Mouse (Mus musculus): ENCODE measurements around the gene Cyb561d2.

The Cyb561d2 gene

GRCm38 (mm10) chr9:107549297-107550074 lies 7.5 kb upstream of the Cyb561d2 start:
- DNase-seq: no peak

- DNase-seq: no peak
These were observed 6.8 kb upstream of the Cyb561d2 start for GRCm38 (mm10) chr9:107548820-107549219.

GRCm38 (mm10) chr9:107547957-107548356 lies 6.0 kb upstream of the Cyb561d2 start:
- no peak for DNase-seq

GRCm38 (mm10) chr9:107547026-107547425 lies 5.0 kb upstream of the Cyb561d2 start, which contains the start of gene Zmynd10:
Gene Zmynd10, plus strand, starts transcription at chr9:107547298.
- peak; percentile 72 to 73 for DNase-seq

- DNase-seq: peak in 1 of 2 experiments; percentile 74
These were observed 3.6 kb upstream of the Cyb561d2 start for GRCm38 (mm10) chr9:107545602-107546001.

- no peak for DNase-seq
These were observed 3.2 kb upstream of the Cyb561d2 start for GRCm38 (mm10) chr9:107545199-107545598.

GRCm38 (mm10) chr9:107544729-107545128 lies 2.7 kb upstream of the Cyb561d2 start:
- DNase-seq: no peak

GRCm38 (mm10) chr9:107544196-107544700 lies 2.3 kb upstream of the Cyb561d2 start:
- DNase-seq: no peak

GRCm38 (mm10) chr9:107543299-107543698 lies 1.3 kb upstream of the Cyb561d2 start:
- DNase-seq: no peak

- DNase-seq: no peak
These were observed 728 bp upstream of the Cyb561d2 start for GRCm38 (mm10) chr9:107542721-107543120.

GRCm38 (mm10) chr9:107542352-107542686 lies 326 bp upstream of the Cyb561d2 start:
- DNase-seq: no peak

GRCm38 (mm10) chr9:107541005-107541404 lies 988 bp downstream of the Cyb561d2 start:
- DNase-seq: no peak

GRCm38 (mm10) chr9:107540420-107540819 lies 1.6 kb downstream of the Cyb561d2 start:
- no peak for DNase-seq

- no peak for DNase-seq
These were observed 2.1 kb downstream of the Cyb561d2 start for GRCm38 (mm10) chr9:107539940-107540339.

GRCm38 (mm10) chr9:107538711-107539110 lies 3.3 kb downstream of the Cyb561d2 start:
- no peak for DNase-seq

GRCm38 (mm10) chr9:107538231-107538630 lies 3.8 kb downstream of the Cyb561d2 start:
- DNase-seq: no peak

GRCm38 (mm10) chr9:107534408-107535202 lies 7.4 kb downstream of the Cyb561d2 start:
- DNase-seq: no peak

GRCm38 (mm10) chr9:107533791-107534407 lies 8.1 kb downstream of the Cyb561d2 start, which contains the start of gene Tmem115:
Gene Tmem115, plus strand, starts transcription at chr9:107533945.
- peak; percentile 80 to 86 for DNase-seq

- DNase-seq: peak; percentile 62 to 66
These were observed 15.6 kb downstream of the Cyb561d2 start for GRCm38 (mm10) chr9:107526198-107527026.

GRCm38 (mm10) chr9:107522400-107522711 lies 19.6 kb downstream of the Cyb561d2 start:
- DNase-seq: no peak

- DNase-seq: peak in 1 of 2 experiments; percentile 44
These were observed 20.1 kb downstream of the Cyb561d2 start for GRCm38 (mm10) chr9:107521711-107522399.

GRCm38 (mm10) chr9:107521190-107521589 lies 20.8 kb downstream of the Cyb561d2 start:
- no peak for DNase-seq

Data from spleen, adult 18-20 months (tissue).